Mouse (Mus musculus): ENCODE data around the gene Rab32. TPM values are rescaled to one million over a fixed set of nuclear protein-coding genes. Genes with fewer than 3 reads are reported as not detected.
"Not testable (repeated sequence)": the region's sequence is repeated elsewhere in the genome, so short reads cannot be mapped to it uniquely, and the experiment has no call there.

Rab32 gene
- 3.3 and 3.9 TPM in 2 replicates for polyA plus RNA-seq (2015; fragmentation: Nextera tagmentation; extraction: Ambion mirVana)

- no peaks in the 10 kb centered on the region for H3K9me3 ChIP-seq (replicated peaks; ENCODE audit: control insufficient read depth, low read length, poor library complexity, severe bottlenecking)
- H3K27ac ChIP-seq (ENCODE audit: low read length): no peak within 1 kb of the TSS
- H3K27me3 ChIP-seq (ENCODE audit: control insufficient read depth, insufficient read depth, low read depth, low read length): no peaks in the 10 kb centered on the region
- H3K4me3 ChIP-seq (ENCODE audit: low read depth, low read length): peak within 1 kb of the TSS; percentile 47
- H3K4me1 ChIP-seq (ENCODE audit: control insufficient read depth, insufficient read depth, low read length): peaks cover 2% of the 10 kb centered on the region; the same call in 1 of the 2 replicates
- under 1% methylated on average over 51 of the region's 51 CpGs for WGBS
- peak within 1 kb of the TSS; percentile 47 for H3K9ac ChIP-seq (ENCODE audit: low read depth, low read length)
- ATAC-seq: peak; percentile 97
- H3K4me2 ChIP-seq (ENCODE audit: low read length): peak within 1 kb of the TSS; percentile 83
- H3K36me3 ChIP-seq (ENCODE audit: control insufficient read depth, insufficient read depth, low read length): no peaks in the 10 kb centered on the region
Measured at GRCm38 (mm10) chr10:10557570-10558336, at the start of gene Rab32. Gene Rab32 (minus strand): TSS chr10:10558265.

GRCm38 (mm10) chr10:10600771-10601170 is 42.7 kb upstream of the Rab32 start:
- Histone ChIP-seq H3K27ac (ENCODE audit: low read length) (no peak overlapping the region), H3K9ac (ENCODE audit: low read depth, low read length) (no peak overlapping the region), H3K36me3 (ENCODE audit: control insufficient read depth, insufficient read depth, low read length) (no peaks in the 10 kb centered on the region), H3K27me3 (ENCODE audit: control insufficient read depth, insufficient read depth, low read depth, low read length) (no peaks in the 10 kb centered on the region), H3K4me3 (ENCODE audit: low read depth, low read length) (no peak overlapping the region), H3K9me3 (replicated peaks; ENCODE audit: control insufficient read depth, low read length, poor library complexity, severe bottlenecking) (no peaks in the 10 kb centered on the region), H3K4me1 (ENCODE audit: control insufficient read depth, insufficient read depth, low read length) (no peaks in the 10 kb centered on the region), H3K4me2 (ENCODE audit: low read length) (no peak overlapping the region)
- ATAC-seq: no peak
- WGBS: 64% methylated on average over 3 of the region's 3 CpGs

DNA sequence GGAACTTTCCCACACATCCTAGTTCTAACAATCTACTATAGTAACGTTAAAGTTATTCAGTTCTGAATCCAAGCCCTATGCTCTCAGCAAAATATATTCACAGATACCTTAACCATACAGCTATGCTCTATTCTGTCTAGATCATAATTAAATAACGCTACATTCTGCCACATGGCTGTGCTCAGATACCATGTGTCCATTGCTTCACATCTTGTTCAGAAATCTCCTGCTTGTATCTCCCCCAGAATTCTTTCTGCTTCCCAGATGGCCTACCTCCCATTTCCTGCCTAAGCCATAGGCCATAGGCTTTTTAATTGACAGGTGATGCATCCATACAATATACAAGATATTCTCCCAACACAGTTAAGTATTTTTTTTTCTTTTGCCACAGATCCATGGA is 39.4 kb upstream of the Rab32 start:
- not testable (repeated sequence) for H3K4me1 ChIP-seq (ENCODE audit: control insufficient read depth, insufficient read depth, low read length); H3K36me3 ChIP-seq (ENCODE audit: control insufficient read depth, insufficient read depth, low read length); H3K27ac ChIP-seq (ENCODE audit: low read length); H3K9me3 ChIP-seq (replicated peaks; ENCODE audit: control insufficient read depth, low read length, poor library complexity, severe bottlenecking); ATAC-seq; H3K27me3 ChIP-seq (ENCODE audit: control insufficient read depth, insufficient read depth, low read depth, low read length); H3K4me2 ChIP-seq (ENCODE audit: low read length); H3K4me3 ChIP-seq (ENCODE audit: low read depth, low read length); H3K9ac ChIP-seq (ENCODE audit: low read depth, low read length)
- 97% methylated on average over 2 of the region's 2 CpGs for WGBS

GRCm38 (mm10) chr10:10580811-10581210 is 22.7 kb upstream of the Rab32 start:
- WGBS: 82% methylated on average over 3 of the region's 3 CpGs
- no peaks in the 10 kb centered on the region for H3K36me3 ChIP-seq (ENCODE audit: control insufficient read depth, insufficient read depth, low read length)
- no peak for ATAC-seq
- H3K4me3 ChIP-seq (ENCODE audit: low read depth, low read length): no peak overlapping the region
- H3K9me3 ChIP-seq (replicated peaks; ENCODE audit: control insufficient read depth, low read length, poor library complexity, severe bottlenecking): 0 out of 2 replicates have a peak, but pooled peaks cover 3% of the 10 kb centered on the region
- H3K27me3 ChIP-seq (ENCODE audit: control insufficient read depth, insufficient read depth, low read depth, low read length): no peaks in the 10 kb centered on the region
- no peak overlapping the region for H3K9ac ChIP-seq (ENCODE audit: low read depth, low read length)
- H3K4me1 ChIP-seq (ENCODE audit: control insufficient read depth, insufficient read depth, low read length): no peaks in the 10 kb centered on the region
- no peak overlapping the region for H3K27ac ChIP-seq (ENCODE audit: low read length)
- H3K4me2 ChIP-seq (ENCODE audit: low read length): no peak overlapping the region

GRCm38 (mm10) chr10:10579821-10580220 is 21.8 kb upstream of the Rab32 start:
- WGBS: 89% methylated on average over 1 of the region's 1 CpGs
- no peak overlapping the region for H3K27ac ChIP-seq (ENCODE audit: low read length)
- 0 out of 2 replicates have a peak, but pooled peaks cover 3% of the 10 kb centered on the region for H3K9me3 ChIP-seq (replicated peaks; ENCODE audit: control insufficient read depth, low read length, poor library complexity, severe bottlenecking)
- H3K4me1 ChIP-seq (ENCODE audit: control insufficient read depth, insufficient read depth, low read length): no peaks in the 10 kb centered on the region
- H3K4me3 ChIP-seq (ENCODE audit: low read depth, low read length): no peak overlapping the region
- H3K27me3 ChIP-seq (ENCODE audit: control insufficient read depth, insufficient read depth, low read depth, low read length): no peaks in the 10 kb centered on the region
- no peak for ATAC-seq
- H3K4me2 ChIP-seq (ENCODE audit: low read length): no peak overlapping the region
- H3K9ac ChIP-seq (ENCODE audit: low read depth, low read length): no peak overlapping the region
- no peaks in the 10 kb centered on the region for H3K36me3 ChIP-seq (ENCODE audit: control insufficient read depth, insufficient read depth, low read length)

DNA sequence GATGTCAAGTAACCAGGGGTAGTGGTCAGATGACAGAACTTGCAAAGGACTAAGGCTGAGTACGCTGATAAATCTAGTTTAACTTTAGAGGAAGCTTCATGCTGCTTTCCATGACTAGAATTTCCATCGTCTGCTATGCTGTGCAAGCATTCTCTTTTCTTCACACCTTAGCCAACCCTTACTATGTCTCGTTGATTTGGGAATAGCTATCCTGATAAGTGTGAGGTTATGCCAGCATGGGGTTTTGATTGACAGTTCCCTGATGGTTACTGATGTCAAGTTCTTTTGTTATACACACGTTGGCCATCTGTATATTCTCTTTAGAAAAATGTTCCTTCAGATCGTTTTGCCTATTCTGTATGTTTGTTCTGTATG is 259 bp upstream of the Rab32 start:
- Histone ChIP-seq H3K4me2 (ENCODE audit: low read length) (peak overlapping the region; percentile 83), H3K27ac (ENCODE audit: low read length) (no peak overlapping the region), H3K4me3 (ENCODE audit: low read depth, low read length) (peak overlapping the region; percentile 47), H3K27me3 (ENCODE audit: control insufficient read depth, insufficient read depth, low read depth, low read length) (no peaks in the 10 kb centered on the region), H3K36me3 (ENCODE audit: control insufficient read depth, insufficient read depth, low read length) (no peaks in the 10 kb centered on the region), H3K9ac (ENCODE audit: low read depth, low read length) (peak overlapping the region; percentile 47; the same call in 1 of the 2 replicates), H3K9me3 (replicated peaks; ENCODE audit: control insufficient read depth, low read length, poor library complexity, severe bottlenecking) (no peaks in the 10 kb centered on the region), H3K4me1 (ENCODE audit: control insufficient read depth, insufficient read depth, low read length) (peaks cover 2% of the 10 kb centered on the region; the same call in 1 of the 2 replicates)
- ATAC-seq: peak; percentile 39; the same call in 1 of the 2 replicates
- 36% methylated on average over 5 of the region's 5 CpGs for WGBS

- Histone ChIP-seq H3K4me3 (ENCODE audit: low read depth, low read length) (peak overlapping the region; percentile 47), H3K9ac (ENCODE audit: low read depth, low read length) (no peak overlapping the region)
Measured at GRCm38 (mm10) chr10:10557085-10557484, 980 bp downstream of the Rab32 start.

GRCm38 (mm10) chr10:10555676-10556075 is 2.4 kb downstream of the Rab32 start:
- WGBS: 89% methylated on average over 3 of the region's 3 CpGs
- no peak overlapping the region for H3K4me3 ChIP-seq (ENCODE audit: low read depth, low read length)
- no peak overlapping the region for H3K4me2 ChIP-seq (ENCODE audit: low read length)
- no peak overlapping the region for H3K9ac ChIP-seq (ENCODE audit: low read depth, low read length)
- ATAC-seq: no peak
- H3K4me1 ChIP-seq (ENCODE audit: control insufficient read depth, insufficient read depth, low read length): peaks cover 2% of the 10 kb centered on the region; the same call in 1 of the 2 replicates
- H3K27me3 ChIP-seq (ENCODE audit: control insufficient read depth, insufficient read depth, low read depth, low read length): no peaks in the 10 kb centered on the region
- no peaks in the 10 kb centered on the region for H3K9me3 ChIP-seq (replicated peaks; ENCODE audit: control insufficient read depth, low read length, poor library complexity, severe bottlenecking)
- no peaks in the 10 kb centered on the region for H3K36me3 ChIP-seq (ENCODE audit: control insufficient read depth, insufficient read depth, low read length)
- no peak overlapping the region for H3K27ac ChIP-seq (ENCODE audit: low read length)

More at GRCm38 (mm10) chr10:10557085-10557484, 980 bp downstream of the Rab32 start:
- no peaks in the 10 kb centered on the region for H3K27me3 ChIP-seq (ENCODE audit: control insufficient read depth, insufficient read depth, low read depth, low read length)
- H3K36me3 ChIP-seq (ENCODE audit: control insufficient read depth, insufficient read depth, low read length): no peaks in the 10 kb centered on the region
- peaks cover 2% of the 10 kb centered on the region; the same call in 1 of the 2 replicates for H3K4me1 ChIP-seq (ENCODE audit: control insufficient read depth, insufficient read depth, low read length)
- no peak overlapping the region for H3K27ac ChIP-seq (ENCODE audit: low read length)
- H3K9me3 ChIP-seq (replicated peaks; ENCODE audit: control insufficient read depth, low read length, poor library complexity, severe bottlenecking): no peaks in the 10 kb centered on the region
- H3K4me2 ChIP-seq (ENCODE audit: low read length): peak overlapping the region; percentile 83
- ATAC-seq: peak; percentile 47
- 11% methylated on average over 7 of the region's 8 CpGs for WGBS

DNA sequence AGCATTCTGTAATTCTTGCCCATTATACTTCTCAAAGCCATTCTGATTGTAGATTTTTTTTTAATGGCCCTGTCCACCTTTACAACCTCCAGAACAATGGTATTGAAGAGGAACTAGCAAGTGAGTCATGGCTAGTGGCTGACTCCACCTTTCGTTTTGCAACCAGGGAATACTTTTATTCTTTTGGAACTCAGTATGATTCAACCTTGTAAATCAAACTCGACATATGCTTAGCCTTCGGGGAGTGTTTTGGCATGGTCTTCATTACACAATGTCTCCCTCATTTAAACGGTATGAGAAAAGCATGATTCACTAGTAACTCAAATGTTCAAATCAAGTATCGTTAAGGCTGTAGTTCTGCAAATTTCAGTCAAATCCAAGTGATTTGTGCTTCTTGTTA is 2.8 kb downstream of the Rab32 start:
- ATAC-seq: no peak
- no peak overlapping the region for H3K4me2 ChIP-seq (ENCODE audit: low read length)
- H3K9ac ChIP-seq (ENCODE audit: low read depth, low read length): no peak overlapping the region
- H3K4me1 ChIP-seq (ENCODE audit: control insufficient read depth, insufficient read depth, low read length): peaks cover 2% of the 10 kb centered on the region; the same call in 1 of the 2 replicates
- no peak overlapping the region for H3K4me3 ChIP-seq (ENCODE audit: low read depth, low read length)
- H3K27ac ChIP-seq (ENCODE audit: low read length): no peak overlapping the region
- no peaks in the 10 kb centered on the region for H3K27me3 ChIP-seq (ENCODE audit: control insufficient read depth, insufficient read depth, low read depth, low read length)
- H3K36me3 ChIP-seq (ENCODE audit: control insufficient read depth, insufficient read depth, low read length): no peaks in the 10 kb centered on the region
- 93% methylated on average over 5 of the region's 5 CpGs for WGBS
- H3K9me3 ChIP-seq (replicated peaks; ENCODE audit: control insufficient read depth, low read length, poor library complexity, severe bottlenecking): no peaks in the 10 kb centered on the region

All from midbrain, embryonic 16.5 days (tissue).